ENCODE assay signal across 27 mouse cellular contexts in the genomic region with DNA sequence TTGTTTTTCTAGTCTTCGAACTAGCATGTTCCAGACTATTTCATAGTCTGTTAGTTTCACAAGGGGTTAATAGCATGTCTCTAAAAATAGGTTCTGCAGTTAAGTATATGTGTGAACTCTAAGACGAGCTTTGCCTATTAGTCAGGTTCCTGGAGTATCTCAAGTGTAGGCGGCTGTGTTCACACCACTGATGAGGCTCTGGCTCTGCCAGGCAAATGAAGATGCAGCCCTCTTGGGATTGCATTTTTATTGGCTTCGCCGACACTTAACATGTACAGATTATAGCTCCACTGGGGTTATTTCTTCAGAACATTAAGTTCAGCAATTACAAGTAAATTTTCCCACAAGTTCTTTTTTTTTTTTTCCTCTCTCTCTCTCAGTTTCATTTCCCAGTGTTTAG. TPM values are rescaled to one million over a fixed set of nuclear protein-coding genes. Genes with fewer than 3 reads are reported as not detected.
A peak's percentile ranks its signal among the peaks of the same experiment; 100 is the strongest.
DNase-seq lines count a peak whose midpoint lies in the region; ATAC-seq lines count a peak whose summit lies in the region.
"Had no signal": no experiment of that assay in that cellular context is flagged by ENCODE, and none has a peak within 500 bp of the region (broad histone marks: within the 10 kb centered on the region; RNA-seq: fewer than 3 reads in every experiment).

No protein-coding gene starts in this region.

- H3K9ac ChIP-seq in forebrain, embryonic 13.5 days, result no peak overlapping the region
- H3K9ac ChIP-seq in hindbrain, embryonic 13.5 days, result no peak overlapping the region
- H3K9ac ChIP-seq in neural tube, embryonic 12.5 days, result no peak overlapping the region
- no peak overlapping the region for H3K9ac ChIP-seq in neural tube, embryonic 14.5 days (replicated peaks; ENCODE audit: low read depth, low read length)
- H3K9ac ChIP-seq: embryonic facial prominence, embryonic 15.5 days; liver, embryonic 14.5 days; lung, embryonic 15.5 days had no signal

- H3K36me3 ChIP-seq in forebrain, embryonic 13.5 days (ENCODE audit: poor library complexity, severe bottlenecking), result no peaks in the 10 kb centered on the region
- H3K36me3 ChIP-seq in forebrain, embryonic 10.5 days (replicated peaks), result no peaks in the 10 kb centered on the region
- H3K36me3 ChIP-seq in hindbrain, embryonic 13.5 days, result no peaks in the 10 kb centered on the region
- no peaks in the 10 kb centered on the region for H3K36me3 ChIP-seq in hindbrain, embryonic 10.5 days
- H3K36me3 ChIP-seq in neural tube, embryonic 12.5 days, result no peaks in the 10 kb centered on the region
- H3K36me3 ChIP-seq in neural tube, embryonic 14.5 days (ENCODE audit: control insufficient read depth, insufficient read depth, low read length), result no peaks in the 10 kb centered on the region
- H3K36me3 ChIP-seq: embryonic facial prominence, embryonic 15.5 days; lung, embryonic 15.5 days had no signal

- no peak overlapping the region for H3K4me3 ChIP-seq in forebrain, embryonic 13.5 days
- no peak overlapping the region for H3K4me3 ChIP-seq in forebrain, embryonic 10.5 days
- no peak overlapping the region for H3K4me3 ChIP-seq in hindbrain, embryonic 13.5 days
- H3K4me3 ChIP-seq in hindbrain, embryonic 10.5 days, result no peak overlapping the region
- no peak overlapping the region for H3K4me3 ChIP-seq in neural tube, embryonic 12.5 days
- H3K4me3 ChIP-seq in neural tube, embryonic 14.5 days (ENCODE audit: low read depth, low read length), result no peak overlapping the region
- H3K4me3 ChIP-seq: embryonic facial prominence, embryonic 15.5 days; heart, adult 2 months; lung, embryonic 15.5 days had no signal

- H3K4me1 ChIP-seq in forebrain, embryonic 13.5 days, result no peaks in the 10 kb centered on the region
- H3K4me1 ChIP-seq in forebrain, embryonic 10.5 days, result no peaks in the 10 kb centered on the region
- no peaks in the 10 kb centered on the region for H3K4me1 ChIP-seq in hindbrain, embryonic 13.5 days (replicated peaks)
- H3K4me1 ChIP-seq in hindbrain, embryonic 10.5 days (replicated peaks), result no peaks in the 10 kb centered on the region
- H3K4me1 ChIP-seq in neural tube, embryonic 12.5 days, result no peaks in the 10 kb centered on the region
- H3K4me1 ChIP-seq in neural tube, embryonic 14.5 days (ENCODE audit: control insufficient read depth, insufficient read depth, low read length), result no peaks in the 10 kb centered on the region
- H3K4me1 ChIP-seq: embryonic facial prominence, embryonic 15.5 days; lung, embryonic 15.5 days had no signal

- no peak for DNase-seq in forebrain, embryonic 10.5 days (ENCODE audit: extremely low spot score, low spot score)
- DNase-seq in hindbrain, embryonic 10.5 days (ENCODE audit: low spot score), result no peak
- DNase-seq in neural tube, embryonic 10.5 days (ENCODE audit: extremely low spot score, low spot score), result no peak
- no peak for DNase-seq in Muller cell, postnatal 12 days (ENCODE audit: inconsistent ontology term)
- DNase-seq: adrenal gland, adult 8-10 months; cerebellum, postnatal 10 days; gastrocnemius, postnatal 25 days; heart, adult 2 months; heart, postnatal 36 days; kidney, adult 9 months; kidney, postnatal 36 days; lung, postnatal 4 days; thymus, adult 2 months had no signal

- H3K9me3 ChIP-seq in forebrain, embryonic 13.5 days (replicated peaks), result no peaks in the 10 kb centered on the region
- H3K9me3 ChIP-seq in forebrain, embryonic 10.5 days, result no peaks in the 10 kb centered on the region
- H3K9me3 ChIP-seq in hindbrain, embryonic 13.5 days, result no peaks in the 10 kb centered on the region
- H3K9me3 ChIP-seq in hindbrain, embryonic 10.5 days, result no peaks in the 10 kb centered on the region
- no peaks in the 10 kb centered on the region for H3K9me3 ChIP-seq in neural tube, embryonic 12.5 days
- H3K9me3 ChIP-seq in neural tube, embryonic 14.5 days (ENCODE audit: control insufficient read depth, low read length), result no peaks in the 10 kb centered on the region
- H3K9me3 ChIP-seq: embryonic facial prominence, embryonic 15.5 days; lung, embryonic 15.5 days had no signal

- no peak overlapping the region for H3K27ac ChIP-seq in forebrain, embryonic 13.5 days
- H3K27ac ChIP-seq in forebrain, embryonic 10.5 days, result no peak overlapping the region
- H3K27ac ChIP-seq in hindbrain, embryonic 13.5 days, result no peak overlapping the region
- no peak overlapping the region for H3K27ac ChIP-seq in hindbrain, embryonic 10.5 days
- H3K27ac ChIP-seq in neural tube, embryonic 12.5 days, result no peak overlapping the region
- H3K27ac ChIP-seq in neural tube, embryonic 14.5 days (ENCODE audit: low read depth, low read length), result no peak overlapping the region
- H3K27ac ChIP-seq: embryonic facial prominence, embryonic 15.5 days; heart, adult 2 months; liver, embryonic 14.5 days; lung, embryonic 15.5 days had no signal

- ATAC-seq in forebrain, embryonic 13.5 days, result peak; percentile 75; the same call in 1 of the 2 replicates
- 0 out of 2 replicates have a peak, but pooled peaks have one; percentile 49 for ATAC-seq in hindbrain, embryonic 13.5 days (ENCODE audit: low FRiP score)
- 0 out of 2 replicates have a peak, but pooled peaks have one; percentile 21 for ATAC-seq in neural tube, embryonic 12.5 days (ENCODE audit: low FRiP score, low read depth)
- ATAC-seq in neural tube, embryonic 14.5 days (ENCODE audit: low read depth), result peak; percentile 81
- ATAC-seq: Patski had no signal

- H3K4me2 ChIP-seq in forebrain, embryonic 13.5 days, result no peak overlapping the region
- H3K4me2 ChIP-seq in hindbrain, embryonic 13.5 days, result no peak overlapping the region
- H3K4me2 ChIP-seq in neural tube, embryonic 12.5 days (replicated peaks), result no peak overlapping the region
- no peak overlapping the region for H3K4me2 ChIP-seq in neural tube, embryonic 14.5 days (ENCODE audit: low read depth, low read length)
- H3K4me2 ChIP-seq: embryonic facial prominence, embryonic 15.5 days; lung, embryonic 15.5 days had no signal

- WGBS in forebrain, embryonic 13.5 days, result 73% methylated on average over 5 of the region's 5 CpGs
- 92% methylated on average over 5 of the region's 5 CpGs for WGBS in forebrain, embryonic 10.5 days
- WGBS in hindbrain, embryonic 13.5 days, result 72% methylated on average over 5 of the region's 5 CpGs
- WGBS in hindbrain, embryonic 10.5 days, result 88% methylated on average over 5 of the region's 5 CpGs
- WGBS in neural tube, embryonic 12.5 days, result 75% methylated on average over 5 of the region's 5 CpGs
- 55% methylated on average over 5 of the region's 5 CpGs for WGBS in neural tube, embryonic 14.5 days

- H3K27me3 ChIP-seq in forebrain, embryonic 13.5 days, result no peaks in the 10 kb centered on the region
- H3K27me3 ChIP-seq in forebrain, embryonic 10.5 days (ENCODE audit: poor library complexity, severe bottlenecking), result no peaks in the 10 kb centered on the region
- no peaks in the 10 kb centered on the region for H3K27me3 ChIP-seq in hindbrain, embryonic 13.5 days
- H3K27me3 ChIP-seq in hindbrain, embryonic 10.5 days (ENCODE audit: insufficient read depth, poor library complexity, severe bottlenecking), result no peaks in the 10 kb centered on the region
- H3K27me3 ChIP-seq in neural tube, embryonic 12.5 days (replicated peaks), result no peaks in the 10 kb centered on the region
- H3K27me3 ChIP-seq in neural tube, embryonic 14.5 days (ENCODE audit: control insufficient read depth, insufficient read depth, low read length), result no peaks in the 10 kb centered on the region
- H3K27me3 ChIP-seq: embryonic facial prominence, embryonic 15.5 days; lung, embryonic 15.5 days had no signal

RNA-seq across cellular contexts. Expression of gene Mtnr1b, which starts 12.4 kb away (rescaled TPM):
- polyA plus RNA-seq in forebrain, embryonic 13.5 days (2015; fragmentation: Nextera tagmentation; extraction: Ambion mirVana), result not detected in 2 replicates
- polyA plus RNA-seq in forebrain, embryonic 10.5 days (2016; fragmentation: Nextera tagmentation; extraction: Ambion mirVana), result not detected in 2 replicates
- polyA plus RNA-seq in hindbrain, embryonic 13.5 days (2015; fragmentation: Nextera tagmentation; extraction: Ambion mirVana), result not detected in 2 replicates
- polyA plus RNA-seq in hindbrain, embryonic 10.5 days (2016; fragmentation: Nextera tagmentation; extraction: Ambion mirVana), result not detected in 2 replicates
- not detected in 2 replicates for polyA plus RNA-seq in neural tube, embryonic 12.5 days (2016; fragmentation: Nextera tagmentation; extraction: Ambion mirVana)
- polyA plus RNA-seq in neural tube, embryonic 14.5 days (2014; fragmentation: Nextera tagmentation; extraction: Ambion mirVana), result not detected in 2 replicates
- polyA plus RNA-seq: embryonic facial prominence, embryonic 15.5 days; heart, adult 2 months; heart, embryonic 14.5 days; intestine, embryonic 14.5 days; limb, embryonic 14.5 days; liver, embryonic 14.5 days; lung, embryonic 15.5 days; neural tube, embryonic 11.5 days; Patski; spleen, adult 2 months; stomach, embryonic 14.5 days; thymus, adult 2 months had no signal

Comparison
In these comparisons a context has a peak if more than half of its experiments do, and no peak if none do; other contexts are left out.
1. ATAC-seq: peak in every context shown above with its lines; median percentile 81 in neural tube, embryonic 14.5 days; 75 in forebrain, embryonic 13.5 days; 49 in hindbrain, embryonic 13.5 days; 21 in neural tube, embryonic 12.5 days.